Mouse (Mus musculus): ENCODE measurements around the gene Mdga1. TPM values are rescaled to one million over a fixed set of nuclear protein-coding genes. Genes with fewer than 3 reads are reported as not detected.
A peak's percentile ranks its signal among the peaks of the same experiment; 100 is the strongest.

The Mdga1 gene
- polyA plus RNA-seq, 2 experiments = 0.75 to 1.7 TPM

DNA sequence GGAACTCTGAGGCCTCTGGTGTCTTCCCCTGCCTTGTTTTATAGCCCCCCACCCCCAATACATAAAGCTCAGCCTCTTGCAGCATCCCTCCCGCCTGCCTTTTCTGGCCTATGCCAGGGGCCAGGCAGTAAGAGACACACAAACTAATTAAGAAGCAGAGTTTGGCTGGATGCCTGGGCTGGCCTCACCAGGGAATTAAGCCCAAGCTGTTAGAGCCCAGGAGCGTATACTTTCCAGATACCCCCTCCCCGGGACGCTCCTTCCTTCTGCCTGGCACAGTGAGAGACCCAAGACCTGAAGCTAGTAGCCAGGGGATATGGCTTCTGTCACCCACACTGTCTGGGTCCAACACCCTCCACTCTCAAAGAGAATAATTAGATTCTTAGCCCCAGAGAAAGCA is 83.8 kb downstream of the Mdga1 start:
- no peak for TF ChIP-seq EP300 (IDR thresholded peaks at IDR 0.05; ENCODE audit: low read depth)
- TF ChIP-seq CTCF (IDR thresholded peaks at IDR 0.05; ENCODE audit: low read depth) = no peak
- Histone ChIP-seq H3K27ac (no peak overlapping the region), H3K36me3 (replicated peaks; ENCODE audit: control insufficient read depth, insufficient read depth, low read depth) (no peaks in the 10 kb centered on the region), H3K4me3 (ENCODE audit: insufficient read depth in 1 of 2, low read depth in 2 of 2, low read length in 2 of 2) (peak overlapping the region; percentile 49 to 64; a peak in 3 of 4 replicates), H3K27me3 (ENCODE audit: control insufficient read depth, insufficient read depth, low read length) (peaks cover 76% of the 10 kb centered on the region), H3K9ac (replicated peaks) (no peak overlapping the region), H3K9me3 (ENCODE audit: control insufficient read depth, low read length) (no peaks in the 10 kb centered on the region), H3K4me1 (replicated peaks; ENCODE audit: control insufficient read depth in 2 of 2, insufficient read depth in 2 of 2, low read length in 1 of 2) (peaks cover 3 to 4% of the 10 kb centered on the region in 2 experiments; a peak in 2 of 4 replicates), H3K4me2 (ENCODE audit: low read depth) (peak overlapping the region; percentile 80)
- ATAC-seq (ENCODE audit: insufficient read depth) = no peak
- WGBS (ENCODE audit: insufficient replicate concordance) = 11% methylated on average over 4 of the region's 4 CpGs
- no peak for DNase-seq (ENCODE audit: low read depth in 3 of 3, low spot score in 3 of 3)

DNA sequence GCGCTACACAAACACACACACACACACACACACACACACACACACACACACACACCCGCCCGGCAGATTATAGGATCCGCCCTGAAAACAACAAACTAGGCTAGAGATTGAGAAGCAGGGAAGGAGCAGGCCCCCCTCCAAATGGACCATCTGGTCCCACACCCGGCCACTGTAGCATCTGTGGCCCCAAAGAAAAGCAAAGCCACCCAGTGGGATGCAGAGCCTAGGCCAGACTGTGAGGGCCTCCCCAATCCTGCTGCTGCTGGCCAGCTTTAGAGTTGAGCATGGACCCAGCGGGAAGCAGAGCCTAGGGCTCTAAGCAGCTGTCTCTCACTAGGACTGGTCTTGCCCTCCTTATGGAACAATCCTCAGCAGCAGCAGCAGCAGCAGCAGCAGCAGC is 85.3 kb downstream of the Mdga1 start:
- ATAC-seq (ENCODE audit: insufficient read depth) (no peak), DNase-seq (ENCODE audit: low read depth in 3 of 3, low spot score in 3 of 3) (no peak)
- Histone ChIP-seq H3K9ac (replicated peaks) (no peak overlapping the region), H3K4me2 (ENCODE audit: low read depth) (no peak overlapping the region), H3K4me3 (ENCODE audit: insufficient read depth in 1 of 2, low read depth in 2 of 2, low read length in 2 of 2) (no peak overlapping the region), H3K27ac (no peak overlapping the region), H3K36me3 (replicated peaks; ENCODE audit: control insufficient read depth, insufficient read depth, low read depth) (no peaks in the 10 kb centered on the region), H3K4me1 (replicated peaks; ENCODE audit: control insufficient read depth in 2 of 2, insufficient read depth in 2 of 2, low read length in 1 of 2) (0 out of 4 replicates have a peak, but pooled peaks cover 0 to 3% of the 10 kb centered on the region in 2 experiments), H3K27me3 (ENCODE audit: control insufficient read depth, insufficient read depth, low read length) (peaks cover 61% of the 10 kb centered on the region), H3K9me3 (ENCODE audit: control insufficient read depth, low read length) (no peaks in the 10 kb centered on the region)
- TF ChIP-seq EP300 (IDR thresholded peaks at IDR 0.05; ENCODE audit: low read depth) (no peak), CTCF (IDR thresholded peaks at IDR 0.05; ENCODE audit: low read depth) (no peak)
- 44% methylated on average over 6 of the region's 6 CpGs for WGBS (ENCODE audit: insufficient replicate concordance)

DNA sequence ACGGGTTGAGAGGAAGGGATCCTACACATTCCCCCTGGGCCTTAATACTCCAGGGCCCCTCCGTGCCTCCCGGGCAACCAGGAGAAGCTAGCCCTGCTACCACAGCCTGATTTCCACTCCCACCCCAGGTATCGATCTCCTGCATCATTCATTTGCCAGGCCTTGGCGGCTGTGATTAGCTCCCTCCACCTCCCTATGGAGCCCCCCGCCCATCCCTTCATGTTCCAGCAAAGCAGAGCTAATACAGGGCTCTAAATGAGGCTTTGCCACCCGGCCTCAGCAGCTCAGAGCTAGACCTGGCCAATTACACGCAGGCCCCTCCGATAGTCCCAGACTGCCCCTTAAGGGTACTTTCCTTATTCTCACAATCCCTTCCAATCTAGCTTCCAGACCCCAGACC is 86.5 kb downstream of the Mdga1 start:
- no peak for DNase-seq (ENCODE audit: low read depth in 3 of 3, low spot score in 3 of 3)
- no peak for ATAC-seq (ENCODE audit: insufficient read depth)
- H3K4me2 ChIP-seq (ENCODE audit: low read depth) = no peak overlapping the region
- H3K27me3 ChIP-seq (ENCODE audit: control insufficient read depth, insufficient read depth, low read length) = peaks cover 48% of the 10 kb centered on the region
- H3K4me1 ChIP-seq (replicated peaks; ENCODE audit: control insufficient read depth in 2 of 2, insufficient read depth in 2 of 2, low read length in 1 of 2) = no peaks in the 10 kb centered on the region
- TF ChIP-seq CTCF (IDR thresholded peaks at IDR 0.05; ENCODE audit: low read depth) = no peak
- no peak for TF ChIP-seq EP300 (IDR thresholded peaks at IDR 0.05; ENCODE audit: low read depth)
- WGBS (ENCODE audit: insufficient replicate concordance) = 50% methylated on average over 9 of the region's 9 CpGs
- no peaks in the 10 kb centered on the region for H3K9me3 ChIP-seq (ENCODE audit: control insufficient read depth, low read length)
- H3K9ac ChIP-seq (replicated peaks) = no peak overlapping the region
- no peaks in the 10 kb centered on the region for H3K36me3 ChIP-seq (replicated peaks; ENCODE audit: control insufficient read depth, insufficient read depth, low read depth)
- no peak overlapping the region for H3K27ac ChIP-seq
- H3K4me3 ChIP-seq (ENCODE audit: insufficient read depth in 1 of 2, low read depth in 2 of 2, low read length in 2 of 2) = no peak overlapping the region

DNA sequence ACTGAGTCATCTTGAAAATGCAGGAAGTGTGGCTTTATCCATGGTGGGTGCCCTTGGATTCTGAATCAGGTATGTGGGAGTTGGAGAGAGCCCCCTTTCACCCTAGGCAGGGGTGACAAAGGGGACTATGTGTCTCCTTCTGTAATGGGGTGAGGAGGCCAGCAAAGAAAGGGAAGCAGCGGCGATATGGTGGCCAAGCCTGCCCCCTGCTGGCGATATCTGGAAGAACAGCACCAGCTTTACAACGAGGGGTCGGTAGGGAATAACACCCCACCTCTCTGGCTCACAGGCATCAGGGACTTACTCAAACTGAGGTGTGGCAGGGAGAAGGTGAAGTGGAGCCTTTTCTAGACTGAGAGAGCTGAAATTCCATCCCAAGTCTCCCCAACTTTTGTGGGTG is 87.0 kb downstream of the Mdga1 start:
- ATAC-seq (ENCODE audit: insufficient read depth) = no peak
- H3K27me3 ChIP-seq (ENCODE audit: control insufficient read depth, insufficient read depth, low read length) = peaks cover 44% of the 10 kb centered on the region

DNA sequence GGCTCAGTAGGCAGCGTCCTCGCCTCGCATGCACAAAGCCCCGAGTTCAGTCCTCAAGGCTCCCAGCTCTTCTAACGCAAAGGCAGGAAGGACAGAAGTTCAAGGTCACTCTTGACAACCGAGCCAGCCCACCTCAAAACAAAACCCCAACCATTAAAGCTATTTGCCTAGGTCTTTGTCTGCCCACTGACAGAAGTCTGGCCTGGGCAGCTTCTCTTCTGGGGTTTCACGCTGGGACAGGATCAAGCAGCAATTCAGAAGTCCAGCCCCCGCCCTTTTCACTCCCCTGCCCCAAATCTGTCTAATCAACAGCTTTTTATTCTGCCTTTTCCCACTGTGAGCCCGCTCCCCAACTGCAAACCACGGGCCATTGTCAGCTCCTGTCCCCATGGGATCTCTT is 89.6 kb downstream of the Mdga1 start:
- no peak for DNase-seq (ENCODE audit: low read depth in 3 of 3, low spot score in 3 of 3)
- Histone ChIP-seq H3K9ac (replicated peaks) (no peak overlapping the region), H3K36me3 (replicated peaks; ENCODE audit: control insufficient read depth, insufficient read depth, low read depth) (no peaks in the 10 kb centered on the region), H3K4me2 (ENCODE audit: low read depth) (no peak overlapping the region), H3K4me1 (replicated peaks; ENCODE audit: control insufficient read depth in 2 of 2, insufficient read depth in 2 of 2, low read length in 1 of 2) (0 out of 4 replicates have a peak, but pooled peaks cover 0 to 2% of the 10 kb centered on the region in 2 experiments), H3K9me3 (ENCODE audit: control insufficient read depth, low read length) (no peaks in the 10 kb centered on the region; the same call in 1 of the 2 replicates), H3K4me3 (ENCODE audit: insufficient read depth in 1 of 2, low read depth in 2 of 2, low read length in 2 of 2) (no peak overlapping the region), H3K27me3 (ENCODE audit: control insufficient read depth, insufficient read depth, low read length) (peaks cover 17% of the 10 kb centered on the region), H3K27ac (no peak overlapping the region)
- TF ChIP-seq CTCF (IDR thresholded peaks at IDR 0.05; ENCODE audit: low read depth) (no peak), EP300 (IDR thresholded peaks at IDR 0.05; ENCODE audit: low read depth) (no peak)
- no peak for ATAC-seq (ENCODE audit: insufficient read depth)
- 63% methylated on average over 10 of the region's 10 CpGs for WGBS (ENCODE audit: insufficient replicate concordance)

More for the DNA sequence above, 87.0 kb downstream of the Mdga1 start:
- Histone ChIP-seq H3K36me3 (replicated peaks; ENCODE audit: control insufficient read depth, insufficient read depth, low read depth) (no peaks in the 10 kb centered on the region), H3K4me2 (ENCODE audit: low read depth) (no peak overlapping the region), H3K4me1 (replicated peaks; ENCODE audit: control insufficient read depth in 2 of 2, insufficient read depth in 2 of 2, low read length in 1 of 2) (no peaks in the 10 kb centered on the region), H3K9me3 (ENCODE audit: control insufficient read depth, low read length) (no peaks in the 10 kb centered on the region; the same call in 1 of the 2 replicates), H3K27ac (no peak overlapping the region), H3K9ac (replicated peaks) (no peak overlapping the region), H3K4me3 (ENCODE audit: insufficient read depth in 1 of 2, low read depth in 2 of 2, low read length in 2 of 2) (no peak overlapping the region)
- no peak for DNase-seq (ENCODE audit: low read depth in 3 of 3, low spot score in 3 of 3)
- TF ChIP-seq EP300 (IDR thresholded peaks at IDR 0.05; ENCODE audit: low read depth) (no peak), CTCF (IDR thresholded peaks at IDR 0.05; ENCODE audit: low read depth) (peak; percentile 97)
- WGBS (ENCODE audit: insufficient replicate concordance) = 2% methylated on average over 5 of the region's 5 CpGs
